Mouse (Mus musculus) megakaryocyte, embryonic 14.5 days (primary cell): ENCODE measurements around the gene Cercam. TPM values are rescaled to one million over a fixed set of nuclear protein-coding genes. Genes with fewer than 3 reads are reported as not detected.

Source experiments
- H3K27me3 ChIP-seq: replicated peaks from 2 replicates; pipeline ENCODE3; 2012; ENCODE audit warnings: inconsistent platforms
- H3K36me3 ChIP-seq: replicated peaks from 2 replicates; pipeline ENCODE3; 2012; ENCODE audit warnings: low read length, inconsistent platforms, mixed read lengths
- H3K4me1 ChIP-seq: 2 replicates; pipeline ENCODE4 v1.6.1; 2012; ENCODE audit warnings: inconsistent platforms
- H3K4me3 ChIP-seq: replicated peaks from 2 replicates; pipeline ENCODE3; 2012; ENCODE audit warnings: moderate library complexity, mild to moderate bottlenecking, inconsistent platforms
- H3K9me3 ChIP-seq: 2 replicates; pipeline ENCODE4 v1.6.1; 2012; ENCODE audit warnings: inconsistent platforms
- FLI1 ChIP-seq: IDR thresholded peaks from 2 replicates; pipeline ENCODE4 v1.6.1; 2012; ENCODE audit warnings: low read length, inconsistent platforms, mixed read lengths
- GATA1 ChIP-seq: IDR thresholded peaks from 3 replicates; pipeline ENCODE4 v1.6.1; 2012; ENCODE audit warnings: mixed read lengths, low read length, inconsistent platforms, borderline replicate concordance
- polyA plus RNA-seq: library from polyadenylated mRNA; stranded (reverse); fragments of >175 nt; gene quantifications from 2 replicates; pipeline ENCODE4 v1.2.3, GENCODE M21; 2012; ENCODE audit warnings: low replicate concordance; ENCODE audit not compliant: insufficient read depth

Gene Cercam
- 68.0 and 210 TPM in 2 replicates for polyA plus RNA-seq

DNA sequence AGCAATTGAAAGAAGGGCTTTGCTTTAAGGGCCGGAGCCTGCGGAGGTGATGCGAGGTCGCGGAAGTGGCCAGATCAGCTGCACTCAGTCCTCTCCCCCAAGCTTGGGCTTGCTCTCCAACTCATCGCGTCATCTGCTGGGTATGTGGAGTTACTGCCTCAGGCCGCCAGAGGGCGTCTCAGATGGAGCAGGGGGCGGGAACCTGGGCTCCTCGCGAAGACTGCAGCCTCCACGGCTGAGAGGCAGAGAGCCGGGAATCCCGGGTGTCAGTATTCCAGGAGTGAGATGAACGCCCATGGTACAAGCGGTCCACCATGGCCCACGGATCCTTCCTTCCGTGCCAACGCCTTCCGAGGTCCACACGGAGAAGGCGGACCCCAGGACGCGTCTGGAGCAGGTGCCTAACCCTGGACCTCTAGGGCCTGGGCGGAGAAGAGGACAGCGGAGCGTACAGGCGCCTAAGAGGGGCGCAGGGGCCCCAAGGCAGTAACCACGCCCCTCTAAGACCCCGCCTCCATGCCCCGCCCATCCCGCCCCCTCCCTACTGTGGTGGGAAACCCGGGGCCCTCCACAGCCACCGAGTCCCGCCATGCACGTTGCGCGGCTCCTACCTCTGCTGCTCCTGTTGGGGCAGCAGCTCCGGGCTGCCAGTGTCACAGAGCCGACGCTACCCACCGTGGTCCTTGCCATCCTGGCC is at the start of gene Cercam:
Gene Cercam, plus strand, starts transcription at position 216 of the 697 bp plus-strand sequence.
- H3K4me1 ChIP-seq: peaks cover 72% of the 10 kb centered on the region
- TF ChIP-seq FLI1 (no peak), GATA1 (no peak)
- H3K27me3 ChIP-seq: no peaks in the 10 kb centered on the region
- peak within 1 kb of the TSS; percentile 98 for H3K4me3 ChIP-seq
- peaks cover 34% of the 10 kb centered on the region for H3K36me3 ChIP-seq
- H3K9me3 ChIP-seq: no peaks in the 10 kb centered on the region

DNA sequence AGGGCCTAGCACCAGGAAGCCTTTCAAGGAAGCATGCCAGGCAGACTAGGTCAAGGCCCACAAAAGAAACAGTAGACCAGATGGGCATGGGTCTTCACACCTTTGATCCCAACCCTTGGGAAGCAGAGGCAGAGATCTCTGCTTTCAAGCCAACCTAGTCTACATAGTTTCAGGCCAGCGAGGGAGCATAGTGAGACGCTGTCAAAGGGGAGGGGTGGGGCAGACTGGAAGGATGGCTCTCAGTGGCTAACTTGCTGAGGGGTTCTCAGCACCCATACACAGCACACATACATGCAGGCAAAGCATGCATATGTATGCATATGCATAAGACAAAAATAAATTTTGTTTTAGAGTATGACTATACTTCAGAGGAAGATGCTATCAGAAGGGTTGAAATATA is 49.6 kb upstream of the Cercam start:
- TF ChIP-seq FLI1 (no peak), GATA1 (no peak)
- Histone ChIP-seq H3K4me1 (peaks cover 60% of the 10 kb centered on the region), H3K27me3 (peaks cover 3% of the 10 kb centered on the region), H3K9me3 (no peaks in the 10 kb centered on the region), H3K4me3 (peak overlapping the region; percentile 72), H3K36me3 (peaks cover 25% of the 10 kb centered on the region)

DNA sequence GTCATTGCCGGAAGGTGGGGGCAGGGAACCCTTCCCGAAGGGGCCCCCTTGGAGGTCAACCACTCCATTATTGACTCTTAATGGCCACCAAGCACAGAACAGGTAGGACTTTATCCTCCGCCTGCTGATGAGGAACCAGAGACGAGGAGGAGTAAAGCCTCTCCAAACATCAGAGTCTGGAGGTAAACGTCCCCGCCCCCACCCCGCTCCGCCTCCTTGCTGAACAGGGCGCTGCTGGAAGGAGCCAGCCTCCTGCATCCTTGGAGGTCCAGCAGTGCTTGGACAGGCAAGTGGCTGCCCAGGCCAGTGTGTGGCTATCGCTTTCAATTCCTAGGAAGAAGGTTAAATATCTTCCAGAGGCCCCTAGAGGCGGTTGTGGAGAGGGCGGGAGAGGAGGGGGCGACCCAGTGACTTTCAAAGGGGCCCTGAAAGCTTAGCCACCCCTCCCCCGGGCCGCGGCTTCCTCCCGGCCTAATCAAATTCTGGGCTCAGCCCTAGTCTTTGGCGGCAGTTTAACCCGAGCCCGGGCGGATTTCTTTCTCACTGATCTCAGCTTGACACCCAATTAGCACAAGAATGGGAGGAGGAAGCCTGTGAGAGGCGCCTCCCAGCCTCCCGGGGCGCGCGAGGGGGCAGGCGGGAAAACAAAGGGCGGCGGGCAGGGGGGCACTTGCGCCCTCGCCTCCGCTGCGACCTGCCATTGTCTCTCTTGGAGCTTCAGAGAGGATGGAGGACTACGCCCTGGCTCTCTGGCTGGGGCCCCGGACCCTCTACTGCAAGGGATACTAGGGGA is 48.7 kb upstream of the Cercam start, which contains the start of gene Urm1:
Gene Urm1, plus strand, starts transcription at position 51 of the 793 bp plus-strand sequence.
- Histone ChIP-seq H3K9me3 (no peaks in the 10 kb centered on the region), H3K27me3 (peaks cover 3% of the 10 kb centered on the region), H3K4me1 (peaks cover 63% of the 10 kb centered on the region), H3K36me3 (peaks cover 17% of the 10 kb centered on the region), H3K4me3 (peak within 1 kb of the TSS; percentile 92)
- TF ChIP-seq GATA1 (no peak), FLI1 (no peak)

DNA sequence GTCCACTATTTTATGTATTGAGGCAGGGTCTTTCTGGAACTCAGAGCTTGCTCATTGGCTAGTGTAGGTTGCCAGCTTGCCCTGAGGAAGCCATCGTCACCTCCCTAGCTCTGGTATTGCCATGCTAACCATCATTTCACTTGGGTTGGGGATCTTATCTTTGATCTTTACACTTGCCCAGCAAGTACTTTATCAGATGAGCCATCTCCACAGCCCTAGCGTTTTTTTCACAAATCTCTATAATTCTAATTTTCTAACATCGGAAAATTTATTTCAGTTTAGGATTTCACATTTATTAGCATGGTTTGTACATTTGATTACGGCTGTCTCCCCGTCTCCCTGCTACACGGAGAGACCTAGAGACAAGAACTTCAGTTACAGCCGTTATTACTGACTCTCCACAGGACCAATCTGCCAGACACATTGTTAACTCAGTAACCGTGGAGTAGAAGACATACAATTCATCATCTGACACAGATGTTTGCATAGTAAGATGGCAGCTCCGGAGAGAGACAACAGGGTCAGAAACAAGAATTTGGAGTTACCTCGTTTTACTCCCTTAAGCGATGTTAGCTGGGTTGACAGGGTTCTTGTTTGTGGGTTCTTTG is 42.5 kb upstream of the Cercam start:
- H3K4me1 ChIP-seq: peaks cover 56% of the 10 kb centered on the region
- H3K27me3 ChIP-seq: no peaks in the 10 kb centered on the region
- H3K9me3 ChIP-seq: no peaks in the 10 kb centered on the region
- H3K4me3 ChIP-seq: peak overlapping the region; percentile 94
- TF ChIP-seq GATA1 (no peak), FLI1 (no peak)
- H3K36me3 ChIP-seq: peaks cover 20% of the 10 kb centered on the region

DNA sequence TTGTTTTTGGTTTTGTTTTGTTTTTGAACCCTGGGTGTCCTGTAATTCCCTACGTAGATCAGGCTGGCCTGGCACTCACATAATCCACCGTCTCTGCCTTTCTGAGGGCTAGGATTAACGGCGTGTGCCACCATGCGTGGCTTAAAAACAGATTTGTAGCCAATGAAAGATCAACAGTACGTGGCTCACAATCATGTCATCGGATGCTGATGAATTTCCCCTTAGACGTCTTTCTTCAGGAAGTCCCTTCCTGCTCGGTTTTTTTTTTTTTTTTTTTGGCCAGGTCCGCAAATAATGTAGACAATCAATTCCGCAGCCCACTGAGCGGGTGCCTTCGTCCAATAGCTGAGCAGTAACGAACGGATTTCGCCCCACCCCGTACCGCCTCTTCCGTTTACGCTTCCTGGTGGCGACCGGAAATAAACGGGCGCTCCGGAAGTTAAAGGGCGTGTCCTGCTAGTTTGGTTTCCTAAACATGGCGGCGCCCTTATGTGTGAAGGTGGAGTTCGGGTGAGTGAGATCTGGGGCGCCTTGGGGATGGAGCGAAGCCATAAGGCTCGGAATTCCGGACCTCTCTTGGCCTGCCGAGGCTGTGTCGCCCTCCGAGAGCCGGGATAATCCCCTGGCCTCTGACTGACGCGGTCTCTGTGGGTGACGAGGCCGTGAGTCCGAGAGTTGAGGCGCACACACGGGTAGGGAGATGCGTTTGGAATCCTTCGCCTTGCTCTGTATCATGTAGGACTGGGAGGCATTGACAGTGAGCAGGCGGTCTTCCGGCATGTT is 41.8 kb upstream of the Cercam start:
- peaks cover 57% of the 10 kb centered on the region for H3K4me1 ChIP-seq
- no peaks in the 10 kb centered on the region for H3K27me3 ChIP-seq
- peak overlapping the region; percentile 94 for H3K4me3 ChIP-seq
- peak; percentile 94 for TF ChIP-seq FLI1
- TF ChIP-seq GATA1: no peak
- H3K9me3 ChIP-seq: no peaks in the 10 kb centered on the region
- H3K36me3 ChIP-seq: peaks cover 27% of the 10 kb centered on the region

DNA sequence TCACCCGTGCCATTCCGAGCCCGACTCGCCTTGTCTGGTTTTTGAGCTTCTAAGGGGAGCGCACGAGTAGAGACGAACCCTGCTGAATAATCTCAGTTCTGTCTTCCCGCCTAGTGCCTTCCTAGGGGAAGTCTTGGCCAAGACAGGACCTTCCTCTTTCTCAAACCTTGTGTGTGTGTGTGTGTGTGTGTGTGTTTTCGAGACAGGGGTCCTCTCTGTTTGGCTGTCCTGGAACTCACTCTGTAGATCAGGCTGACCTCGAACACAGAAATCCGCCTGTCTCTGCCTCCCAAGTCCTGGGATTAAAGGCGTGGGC is 41.3 kb upstream of the Cercam start:
- Histone ChIP-seq H3K4me3 (peak overlapping the region; percentile 94), H3K9me3 (no peaks in the 10 kb centered on the region), H3K4me1 (peaks cover 58% of the 10 kb centered on the region), H3K27me3 (no peaks in the 10 kb centered on the region), H3K36me3 (peaks cover 30% of the 10 kb centered on the region)
- TF ChIP-seq FLI1 (no peak), GATA1 (no peak)

DNA sequence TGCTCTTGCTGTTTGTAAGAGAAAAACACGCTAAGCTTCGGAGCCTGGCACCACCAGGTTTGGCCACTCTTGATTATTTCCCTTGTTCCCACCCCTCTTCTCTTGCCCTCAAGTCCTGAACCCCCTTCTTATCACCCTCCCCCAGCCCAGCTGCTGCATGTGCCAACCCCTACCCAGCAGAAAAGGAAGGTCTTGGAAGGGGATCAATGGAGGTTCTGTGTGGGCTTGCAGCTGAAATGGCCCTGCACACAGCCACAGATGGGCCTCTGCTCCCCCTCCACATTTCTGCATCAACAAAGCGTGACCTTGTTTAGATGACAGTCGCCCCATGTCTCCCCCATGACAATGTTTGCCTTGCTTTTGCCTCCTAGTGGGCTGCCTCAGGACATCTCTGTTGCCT is 37.9 kb upstream of the Cercam start:
- Histone ChIP-seq H3K4me1 (peaks cover 68% of the 10 kb centered on the region), H3K36me3 (peaks cover 63% of the 10 kb centered on the region), H3K9me3 (no peaks in the 10 kb centered on the region), H3K4me3 (no peak overlapping the region), H3K27me3 (no peaks in the 10 kb centered on the region)
- TF ChIP-seq GATA1 (no peak), FLI1 (no peak)

DNA sequence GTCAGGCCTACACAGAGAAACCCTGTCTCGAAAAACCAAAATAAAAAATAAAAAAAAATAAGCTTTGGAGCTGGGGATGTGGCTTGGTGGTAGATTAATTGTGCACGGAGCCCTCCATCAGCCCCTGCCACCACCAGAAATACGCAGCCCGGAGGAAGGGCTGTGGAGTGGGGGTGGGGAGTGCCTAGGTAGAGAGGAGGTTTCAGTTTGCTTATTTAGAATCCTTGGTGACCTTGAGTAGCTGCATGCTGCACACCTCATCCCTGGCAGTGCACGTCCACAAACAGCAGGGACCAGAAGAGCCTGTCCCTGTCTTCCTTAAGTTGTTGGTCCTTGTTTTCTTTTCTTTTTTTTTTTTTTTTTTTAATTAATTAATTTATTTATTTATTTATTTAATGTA is 35.2 kb upstream of the Cercam start:
- Histone ChIP-seq H3K36me3 (peaks cover 81% of the 10 kb centered on the region), H3K4me1 (peaks cover 77% of the 10 kb centered on the region), H3K4me3 (no peak overlapping the region), H3K9me3 (no peaks in the 10 kb centered on the region), H3K27me3 (no peaks in the 10 kb centered on the region)
- TF ChIP-seq GATA1: no peak
- TF ChIP-seq FLI1: no peak

DNA sequence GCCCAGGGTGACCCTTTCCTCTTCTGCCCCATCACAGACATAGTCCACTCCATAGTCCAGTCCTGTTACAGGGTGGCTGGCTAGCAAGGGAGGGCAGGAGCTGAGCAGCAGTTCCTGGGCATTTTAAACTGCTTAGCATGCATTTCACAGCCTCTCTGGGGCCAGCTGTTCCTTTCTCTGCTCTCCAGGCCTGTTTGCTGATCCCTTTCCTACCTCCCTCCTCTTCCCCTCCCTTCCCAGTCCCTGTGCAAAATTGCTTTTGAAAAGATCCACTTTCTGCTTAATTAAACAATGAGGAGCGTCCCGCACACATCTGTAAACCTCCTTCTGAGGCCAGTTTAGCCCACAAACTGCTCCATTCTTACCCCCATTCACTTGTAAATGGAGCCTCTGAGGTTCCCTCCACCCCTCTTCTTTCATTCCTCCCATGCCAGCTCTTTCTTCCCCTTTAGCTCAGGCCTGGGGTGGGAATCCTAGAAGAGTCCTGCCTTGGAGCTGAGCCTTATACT is 33.5 kb upstream of the Cercam start:
- peaks cover 77% of the 10 kb centered on the region for H3K4me1 ChIP-seq

More for the DNA sequence above, 33.5 kb upstream of the Cercam start:
- Histone ChIP-seq H3K4me3 (no peak overlapping the region), H3K27me3 (no peaks in the 10 kb centered on the region), H3K9me3 (no peaks in the 10 kb centered on the region), H3K36me3 (peaks cover 86% of the 10 kb centered on the region)
- no peak for TF ChIP-seq GATA1
- TF ChIP-seq FLI1: no peak
